ENCODE assay signal across 9 mouse cellular contexts in the genomic region with DNA sequence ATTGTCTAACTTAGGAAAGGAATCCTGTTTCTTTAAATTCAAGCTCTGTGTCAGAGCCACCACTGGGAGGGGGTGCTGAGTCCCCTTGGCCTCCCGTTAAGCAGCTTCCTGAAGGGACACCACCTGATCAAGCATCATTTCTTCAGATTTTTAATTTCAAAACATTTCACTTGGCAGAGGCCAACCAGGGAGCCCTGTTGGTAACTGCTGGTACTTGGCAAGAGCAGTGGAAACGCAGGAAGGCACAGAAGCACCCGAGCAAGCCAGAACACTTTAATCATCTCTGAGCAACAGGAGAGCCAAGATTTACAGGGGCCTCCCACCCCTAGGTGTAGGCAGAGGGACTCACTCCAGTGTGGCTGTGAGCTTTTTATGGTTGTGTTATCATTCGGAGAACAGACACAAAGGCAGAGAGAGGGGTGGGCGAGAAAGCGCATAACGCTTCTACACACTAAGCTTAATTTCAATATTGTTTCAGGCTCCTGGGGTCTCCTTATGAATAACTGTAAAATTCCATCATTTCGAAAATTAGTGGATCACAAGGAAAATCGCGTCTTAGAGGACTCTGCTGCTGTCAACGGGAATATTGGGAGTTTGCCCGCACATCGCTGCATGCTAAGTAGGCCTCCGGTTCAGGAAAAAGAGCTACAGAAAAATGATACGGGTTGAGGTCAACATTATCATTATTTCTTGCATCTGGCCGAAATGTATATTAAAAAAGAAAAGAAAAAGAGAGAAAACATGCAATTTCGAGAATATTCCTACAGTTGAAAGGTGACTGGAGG.
DNase-seq lines count a peak whose midpoint lies in the region; ATAC-seq and TF ChIP-seq lines count a peak whose summit lies in the region.
"Had no signal": no experiment of that assay in that cellular context is flagged by ENCODE, and none has a peak within 500 bp of the region (broad histone marks: within the 10 kb centered on the region; RNA-seq: fewer than 3 reads in every experiment).

No protein-coding gene starts in this region.

- peak; percentile 53 for DNase-seq in right cerebral cortex, adult 18-20 months
- no peak for DNase-seq in right cerebral cortex, postnatal 4 days
- peak; percentile 80 to 81 for DNase-seq in cerebellum, postnatal 25 days
- peak; percentile 34 to 36 for DNase-seq in layer of hippocampus, postnatal 36 days
- no peak for DNase-seq in spleen, adult 18-20 months
- DNase-seq in midbrain, embryonic 14.5 days: no peak
- no peak for DNase-seq in liver, postnatal 0 days
- DNase-seq: lung, adult 18-20 months had no signal

- WGBS in midbrain, embryonic 14.5 days: 87% methylated on average over 17 of the region's 17 CpGs
- WGBS in liver, postnatal 0 days (ENCODE audit: insufficient replicate concordance): 78% methylated on average over 17 of the region's 17 CpGs

- no peaks in the 10 kb centered on the region for H3K4me1 ChIP-seq in midbrain, embryonic 14.5 days (ENCODE audit: control insufficient read depth, insufficient read depth, low read length)
- H3K4me1 ChIP-seq in liver, postnatal 0 days (ENCODE audit: insufficient read depth): no peaks in the 10 kb centered on the region

- no peak for TF ChIP-seq CTCF in liver, postnatal 0 days (IDR thresholded peaks at IDR 0.05; ENCODE audit: low read depth)

- H3K9me3 ChIP-seq in midbrain, embryonic 14.5 days (ENCODE audit: control insufficient read depth, low read length): no peaks in the 10 kb centered on the region
- H3K9me3 ChIP-seq in liver, postnatal 0 days (ENCODE audit: low read length): no peaks in the 10 kb centered on the region

- H3K4me2 ChIP-seq in midbrain, embryonic 14.5 days (ENCODE audit: low read length): no peak overlapping the region
- no peak overlapping the region for H3K4me2 ChIP-seq in liver, postnatal 0 days (ENCODE audit: low read depth, low read length)

- no peak overlapping the region for H3K4me3 ChIP-seq in midbrain, embryonic 14.5 days (replicated peaks; ENCODE audit: low read depth, low read length)
- no peak overlapping the region for H3K4me3 ChIP-seq in liver, postnatal 0 days (ENCODE audit: low read depth, low read length)
- H3K4me3 ChIP-seq: erythroblast, embryonic 14.5 days had no signal

- TF ChIP-seq EP300 in liver, postnatal 0 days (IDR thresholded peaks at IDR 0.05; ENCODE audit: low read depth): no peak

- no peak for ATAC-seq in midbrain, embryonic 14.5 days (ENCODE audit: low FRiP score, low TSS enrichment)
- no peak for ATAC-seq in liver, postnatal 0 days

- no peaks in the 10 kb centered on the region for H3K27me3 ChIP-seq in midbrain, embryonic 14.5 days (ENCODE audit: control insufficient read depth, insufficient read depth, low read length)
- no peaks in the 10 kb centered on the region for H3K27me3 ChIP-seq in liver, postnatal 0 days (ENCODE audit: insufficient read depth, low read length)

- no peak overlapping the region for H3K9ac ChIP-seq in midbrain, embryonic 14.5 days (replicated peaks; ENCODE audit: low read length)
- no peak overlapping the region for H3K9ac ChIP-seq in liver, postnatal 0 days (replicated peaks)

- no peak overlapping the region for H3K27ac ChIP-seq in midbrain, embryonic 14.5 days (replicated peaks; ENCODE audit: low read depth, low read length)
- no peak overlapping the region for H3K27ac ChIP-seq in liver, postnatal 0 days (ENCODE audit: low read depth)

- no peaks in the 10 kb centered on the region for H3K36me3 ChIP-seq in midbrain, embryonic 14.5 days (ENCODE audit: control insufficient read depth, insufficient read depth, low read length)
- H3K36me3 ChIP-seq in liver, postnatal 0 days (replicated peaks; ENCODE audit: insufficient read depth, low read length): no peaks in the 10 kb centered on the region

Comparison
In these comparisons a context has a peak if more than half of its experiments do, and no peak if none do; other contexts are left out.
1. DNase-seq: peak in right cerebral cortex, adult 18-20 months (single experiment), cerebellum, postnatal 25 days (2 of 2) and layer of hippocampus, postnatal 36 days (2 of 2); none in right cerebral cortex, postnatal 4 days (single experiment), spleen, adult 18-20 months (0 of 2), midbrain, embryonic 14.5 days (single experiment) and liver, postnatal 0 days (single experiment).